Mouse (Mus musculus): Measurements from ENCODE around the gene Mmrn2. TPM values are rescaled to one million over a fixed set of nuclear protein-coding genes. Genes with fewer than 3 reads are reported as not detected.
"Not testable (repeated sequence)": the region's sequence is repeated elsewhere in the genome, so short reads cannot be mapped to it uniquely, and the experiment has no call there.

Gene Mmrn2
- total RNA-seq, 2 experiments from 2014 or later: 4.0 to 4.5 TPM

DNA sequence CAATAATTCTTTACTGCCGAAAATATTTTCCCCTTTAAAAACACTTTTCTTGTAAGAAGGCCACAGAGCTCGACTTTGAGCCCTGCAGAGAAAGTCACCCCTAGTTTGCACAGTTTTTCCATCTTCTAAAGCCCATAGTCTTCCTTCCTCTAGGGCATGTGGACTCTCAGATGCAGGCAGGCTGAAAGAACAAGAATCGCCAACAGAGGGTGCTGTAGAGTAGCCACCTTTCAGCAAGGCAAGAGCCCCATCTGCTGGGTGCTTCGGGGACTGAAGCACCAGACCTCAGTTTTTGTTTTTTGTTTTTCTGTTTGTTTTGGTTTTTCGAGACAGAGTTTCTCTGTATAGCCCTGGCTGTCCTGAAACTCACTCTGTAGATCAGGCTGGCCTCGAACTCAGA, 25.9 kb downstream of the Mmrn2 start:
- DNase-seq (ENCODE audit: low spot score in 2 of 2): peak; percentile 80 to 81

DNA sequence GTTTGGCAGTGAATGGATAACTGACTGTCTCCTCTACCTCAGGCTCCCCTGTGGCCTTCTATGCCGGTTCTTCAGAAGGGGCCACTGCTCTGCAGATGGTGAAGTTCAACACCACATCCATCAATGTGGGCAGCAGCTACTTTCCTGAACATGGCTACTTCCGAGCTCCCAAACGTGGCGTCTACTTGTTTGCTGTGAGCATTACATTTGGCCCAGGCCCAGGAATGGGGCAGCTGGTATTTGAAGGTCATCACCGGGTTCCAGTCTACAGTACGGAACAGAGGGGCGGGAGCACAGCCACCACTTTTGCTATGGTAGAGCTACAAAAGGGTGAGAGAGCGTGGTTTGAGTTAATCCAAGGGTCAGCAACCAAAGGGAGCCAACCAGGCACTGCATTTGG, 27.6 kb downstream of the Mmrn2 start:
- no peak for DNase-seq (ENCODE audit: low spot score in 2 of 2)

GRCm38 (mm10) chr14:34403424-34403823, 28.2 kb downstream of the Mmrn2 start:
- DNase-seq (ENCODE audit: low spot score in 2 of 2): no peak

DNA sequence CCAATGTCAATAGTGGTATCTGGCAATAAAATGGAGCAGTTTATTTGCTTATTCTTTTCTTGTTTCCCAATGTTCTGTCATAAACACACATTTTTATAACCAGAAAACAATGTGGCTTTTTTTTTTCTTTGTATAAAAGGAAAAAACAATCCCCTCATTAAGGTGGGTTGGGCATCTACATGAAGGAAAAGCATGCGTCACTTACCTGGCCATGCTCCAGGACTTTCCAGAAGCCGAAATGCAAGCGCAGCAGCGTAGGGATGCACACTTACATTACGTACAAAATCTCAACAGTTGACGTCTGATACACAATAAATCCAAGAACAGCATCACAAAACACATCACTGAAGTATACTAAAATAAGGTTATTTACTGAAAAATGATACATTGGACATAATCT, 35.5 kb downstream of the Mmrn2 start:
- DNase-seq (ENCODE audit: low spot score in 2 of 2): no peak

- no peak for DNase-seq (ENCODE audit: low spot score in 2 of 2)
Measured at GRCm38 (mm10) chr14:34412164-34412896, 37.1 kb downstream of the Mmrn2 start.

DNA sequence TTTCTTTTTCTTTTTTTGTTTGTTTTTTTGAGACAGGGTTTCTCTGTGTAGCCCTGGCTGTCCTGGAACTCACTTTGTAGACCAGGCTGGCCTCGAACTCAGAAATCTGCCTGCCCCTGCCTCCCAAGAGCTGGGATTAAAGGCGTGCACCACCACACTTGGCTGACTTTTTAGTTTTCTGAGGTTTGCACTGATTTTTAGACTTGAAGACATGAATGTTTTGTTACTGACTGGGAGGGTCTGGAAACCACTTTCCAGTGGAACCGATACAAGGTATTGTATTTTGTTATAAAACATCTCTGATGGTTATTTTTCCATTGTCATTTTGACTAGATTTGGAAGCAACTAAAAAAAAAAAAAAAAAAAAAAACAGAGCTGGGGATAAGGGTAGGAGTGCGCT, 41.7 kb downstream of the Mmrn2 start:
- DNase-seq (ENCODE audit: low spot score in 2 of 2): not testable (repeated sequence)

- DNase-seq (ENCODE audit: low spot score in 2 of 2): no peak
Measured at GRCm38 (mm10) chr14:34417501-34417900, 42.2 kb downstream of the Mmrn2 start.

DNA sequence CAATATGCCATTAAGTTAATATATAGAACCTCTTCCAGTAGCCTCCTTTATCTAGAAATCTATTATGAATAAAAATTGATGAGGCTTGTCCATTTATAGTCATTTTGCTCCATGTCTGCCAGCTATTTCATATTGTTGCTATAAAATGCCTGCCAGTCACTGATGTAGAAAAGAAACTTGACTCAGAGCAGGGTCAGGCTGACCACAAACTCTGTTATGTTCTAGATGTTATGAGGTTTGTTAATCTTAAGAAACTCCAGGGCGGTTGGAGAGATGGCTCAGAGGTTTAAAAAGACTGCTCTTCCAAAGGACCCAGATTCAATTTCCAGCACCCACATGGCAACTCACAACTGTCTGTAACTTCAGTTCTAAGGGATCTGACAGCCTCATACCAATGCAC, 45.8 kb downstream of the Mmrn2 start:
- DNase-seq (ENCODE audit: low spot score in 2 of 2): no peak

DNA sequence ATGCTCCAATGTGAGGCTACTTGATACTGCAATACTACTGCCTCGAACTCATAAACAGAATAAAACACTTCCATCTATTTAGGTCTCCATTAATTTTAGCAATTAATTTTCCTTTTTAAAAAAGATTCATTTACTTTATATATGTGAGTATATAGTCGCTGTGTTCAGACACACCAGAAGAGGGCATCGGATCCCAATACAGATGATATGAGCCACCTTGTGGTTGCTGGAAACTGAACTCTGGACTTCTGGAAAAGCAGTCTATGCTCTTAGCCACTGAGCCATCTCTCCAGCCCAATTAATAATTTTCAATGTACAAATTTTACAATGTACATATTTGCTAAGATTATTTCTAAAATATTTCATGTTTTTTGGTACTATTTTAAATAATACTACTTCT, 53.0 kb downstream of the Mmrn2 start:
- no peak for DNase-seq (ENCODE audit: low spot score in 2 of 2)

DNA sequence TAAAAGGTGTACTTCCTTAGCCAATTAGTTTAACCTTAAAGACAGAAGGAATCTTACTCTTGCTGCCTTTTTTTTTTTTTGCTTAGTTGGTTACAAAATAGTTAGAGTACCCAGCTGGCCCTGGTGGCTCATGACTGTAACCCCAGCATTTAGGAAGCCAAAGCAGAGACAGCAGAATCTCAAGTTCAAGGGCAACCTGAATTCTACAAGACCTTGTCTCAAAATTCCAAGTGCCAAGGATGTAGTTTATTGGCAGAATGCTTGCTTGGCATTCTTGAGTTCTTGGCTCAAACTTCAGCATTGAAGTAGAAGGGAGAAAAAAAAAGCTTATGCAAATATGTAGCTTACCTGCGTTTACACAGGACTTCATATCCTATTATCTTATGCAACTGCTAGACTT, 53.8 kb downstream of the Mmrn2 start:
- DNase-seq (ENCODE audit: low spot score in 2 of 2): no peak

DNA sequence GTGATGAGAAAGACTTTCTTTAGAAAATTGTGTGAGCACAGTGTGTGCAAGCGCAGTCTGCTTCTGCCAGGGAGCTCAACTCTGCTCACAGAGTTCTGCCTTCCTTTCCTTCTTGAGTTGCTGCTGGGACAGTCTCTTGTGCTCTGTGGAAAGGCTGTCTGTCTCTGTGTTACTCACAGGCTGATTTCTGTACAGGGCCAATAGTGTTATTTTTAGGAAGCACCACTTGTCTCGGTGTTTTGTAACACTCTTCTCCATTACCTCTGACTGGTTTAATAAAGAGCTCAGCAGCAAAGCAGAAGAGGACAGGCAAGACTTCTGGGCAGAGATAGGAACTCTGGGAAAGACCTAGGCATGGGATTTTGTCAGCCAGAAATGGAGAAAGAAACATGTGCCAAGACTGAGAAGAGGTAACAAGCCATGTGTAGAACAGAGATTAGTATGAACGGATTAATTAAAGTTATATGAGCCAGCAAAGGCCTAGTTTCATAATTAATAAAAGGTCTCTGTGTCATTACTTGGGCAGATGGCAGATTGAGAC, 65.3 kb downstream of the Mmrn2 start:
- DNase-seq (ENCODE audit: low spot score in 2 of 2): no peak

- peak in 1 of 2 experiments; percentile 12 for DNase-seq (ENCODE audit: low spot score in 2 of 2)
Measured at GRCm38 (mm10) chr14:34442531-34442930, 67.3 kb downstream of the Mmrn2 start.

DNA sequence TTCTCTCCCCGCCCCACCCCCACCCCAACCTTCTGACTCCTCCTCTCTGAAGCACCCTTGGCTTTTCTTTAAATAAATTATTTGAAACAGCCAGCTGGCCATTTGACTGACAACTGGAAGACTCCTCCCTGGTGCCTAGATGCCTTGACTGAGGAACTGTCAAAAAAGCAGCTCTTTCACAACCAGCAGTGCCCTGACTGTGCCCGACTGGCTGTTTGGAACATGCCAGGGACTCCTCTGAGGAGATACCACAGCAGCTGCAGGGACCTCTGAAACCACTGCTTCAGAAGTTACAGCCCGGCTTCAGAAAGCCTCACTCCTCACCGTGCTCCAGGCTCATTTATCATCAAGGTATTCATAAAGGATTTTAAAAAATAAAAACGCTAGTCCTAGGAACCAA, 69.1 kb downstream of the Mmrn2 start:
- DNase-seq (ENCODE audit: low spot score in 2 of 2): no peak

DNA sequence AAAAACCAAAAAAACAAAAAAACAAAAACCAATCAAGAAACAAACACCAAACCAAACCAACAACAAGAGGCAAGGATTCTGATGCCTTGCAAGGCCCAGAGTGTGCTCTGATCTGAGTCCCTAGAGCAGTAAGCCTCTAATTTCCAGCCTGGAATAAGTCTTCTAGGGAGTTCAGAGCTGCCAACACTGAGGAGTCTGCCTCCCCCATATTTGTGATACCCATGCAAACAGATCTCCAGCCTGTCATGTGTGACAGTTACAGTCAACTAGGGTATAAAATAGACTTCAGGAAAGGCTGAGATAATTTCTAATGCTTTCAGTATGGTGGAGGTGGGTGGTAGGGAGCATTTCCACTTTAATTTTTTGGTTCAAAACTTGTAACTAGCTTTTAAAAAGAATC, 69.7 kb downstream of the Mmrn2 start:
- no peak for DNase-seq (ENCODE audit: low spot score in 2 of 2)

DNA sequence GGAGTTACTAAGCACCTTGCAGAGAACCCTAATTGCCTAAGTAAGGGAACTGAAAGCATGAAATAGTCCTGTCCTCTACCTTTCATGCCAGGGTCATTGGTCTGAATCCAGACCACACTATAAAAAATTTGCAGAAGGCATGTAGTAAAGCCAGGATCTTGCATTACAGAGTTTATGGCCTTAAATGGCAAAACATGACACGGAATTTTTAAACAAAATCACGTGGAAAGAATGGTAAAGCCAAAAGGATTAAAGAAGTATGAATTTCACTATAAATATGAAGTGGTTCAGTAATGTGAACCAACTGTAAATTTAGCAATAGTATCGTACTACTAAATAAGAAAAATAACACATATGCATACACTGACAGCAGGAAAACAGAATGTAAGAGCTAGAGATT, 70.1 kb downstream of the Mmrn2 start:
- DNase-seq (ENCODE audit: low spot score in 2 of 2): no peak

DNA sequence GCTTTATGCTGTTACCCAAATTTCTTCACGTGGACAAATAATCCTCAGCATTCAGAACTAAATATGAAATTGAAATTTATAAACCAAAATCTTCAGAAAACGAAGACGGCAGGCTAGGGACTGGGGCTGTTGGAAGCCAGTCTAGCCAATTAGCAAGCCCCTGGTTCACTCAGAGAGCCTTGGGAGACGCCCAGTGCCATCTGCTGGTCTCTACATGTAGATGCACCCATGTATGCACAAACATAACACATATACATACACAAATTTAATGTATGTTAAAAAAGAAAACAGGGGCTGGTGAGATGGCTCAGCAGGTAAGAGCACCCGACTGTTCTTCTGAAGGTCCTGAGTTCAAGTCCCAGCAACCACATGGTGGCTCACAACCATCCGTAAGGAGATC, 71.4 kb downstream of the Mmrn2 start:
- DNase-seq (ENCODE audit: low spot score in 2 of 2): no peak

GRCm38 (mm10) chr14:34447659-34448058, 72.4 kb downstream of the Mmrn2 start:
- DNase-seq (ENCODE audit: low spot score in 2 of 2): no peak

GRCm38 (mm10) chr14:34448398-34448797, 73.1 kb downstream of the Mmrn2 start:
- no peak for DNase-seq (ENCODE audit: low spot score in 2 of 2)

DNA sequence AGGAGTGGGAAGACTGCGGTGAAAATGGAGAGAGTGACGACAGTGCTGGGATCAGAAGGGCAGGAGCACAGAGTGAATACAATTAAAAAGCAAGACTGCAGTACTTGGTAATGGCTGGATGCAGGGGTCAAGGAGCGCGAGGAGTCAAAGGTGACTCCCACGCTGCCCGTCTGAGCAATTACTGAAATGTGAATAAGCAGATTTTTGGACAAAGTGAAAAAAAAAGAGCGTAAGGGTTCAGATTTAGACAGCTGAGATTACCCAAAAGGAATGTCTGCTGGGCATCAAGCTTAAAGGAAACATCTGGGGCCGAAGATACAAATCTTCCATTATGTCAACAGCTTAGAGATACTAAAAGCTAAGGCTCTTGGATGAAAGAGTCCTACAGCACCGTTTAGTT, 74.5 kb downstream of the Mmrn2 start:
- DNase-seq (ENCODE audit: low spot score in 2 of 2): no peak

DNA sequence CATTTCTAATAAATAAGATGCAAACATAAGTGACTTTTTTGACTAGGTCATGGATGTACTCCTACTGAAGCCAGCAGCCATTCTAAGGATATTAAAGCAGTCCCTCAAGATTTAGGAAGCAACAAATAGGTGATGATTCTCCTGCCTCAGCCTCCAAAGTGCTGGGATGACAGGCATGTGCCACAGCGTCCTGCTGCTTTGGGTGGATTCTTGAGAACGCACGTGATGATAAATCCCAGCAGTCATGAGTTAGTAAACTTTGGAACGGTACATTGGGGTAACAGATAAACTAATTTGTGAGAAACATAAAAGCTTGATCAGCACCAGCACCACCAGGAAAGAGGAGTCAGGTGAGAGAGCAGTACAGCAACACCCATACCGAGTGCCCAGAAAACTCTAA, 75.2 kb downstream of the Mmrn2 start:
- no peak for DNase-seq (ENCODE audit: low spot score in 2 of 2)

- DNase-seq (ENCODE audit: low spot score in 2 of 2): no peak
Measured at GRCm38 (mm10) chr14:34451872-34452271, 76.6 kb downstream of the Mmrn2 start.

DNA sequence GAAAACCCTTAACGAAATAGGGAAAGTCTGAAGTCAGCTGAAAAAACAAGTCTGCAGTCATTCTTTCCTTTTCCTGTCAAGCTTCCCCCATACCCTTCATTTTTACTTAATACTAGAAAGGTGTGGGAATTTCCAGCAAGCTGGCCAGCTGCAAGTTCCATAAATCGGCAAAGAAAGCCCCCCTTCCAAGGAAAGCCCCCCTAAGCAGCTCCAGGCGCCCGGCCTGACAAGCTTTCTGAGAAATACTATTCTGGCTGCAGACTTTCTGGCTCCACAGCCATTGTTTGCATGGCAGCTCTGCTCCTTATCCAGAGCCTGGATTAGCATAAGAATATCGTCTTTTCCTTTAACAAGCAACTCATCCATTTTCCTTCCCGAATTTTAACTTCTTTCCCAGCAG, 78.4 kb downstream of the Mmrn2 start:
- no peak for DNase-seq (ENCODE audit: low spot score in 2 of 2)

Measured in layer of hippocampus, postnatal 10 days (tissue).